Mouse (Mus musculus) spleen, adult 2 months (tissue): ENCODE data around the gene Fam98b. TPM values are rescaled to one million over a fixed set of nuclear protein-coding genes. Genes with fewer than 3 reads are reported as not detected.
A peak's percentile ranks its signal among the peaks of the same experiment; 100 is the strongest.

Experiments used
- DNase-seq, 2 experiments: peaks; one replicate each; pipeline versions ENCODE4 v3.0.0 to v3.0.0-alpha.2; 2012 to 2021; ENCODE audit warnings: low spot score in 2 of 2, low read depth in 1 of 2
- H3K27ac ChIP-seq: fragments of 200-500 bp; 2 replicates; pipeline ENCODE4 v1.5.1; 2012; ENCODE audit warnings: low read length, inconsistent platforms; ENCODE audit not compliant: insufficient read depth
- H3K27me3 ChIP-seq: fragments of 200-500 bp; 2 replicates; pipeline ENCODE4 v1.6.1; 2012; ENCODE audit warnings: mild to moderate bottlenecking, moderate library complexity, low read length, inconsistent platforms; ENCODE audit not compliant: control insufficient read depth, insufficient read depth
- H3K36me3 ChIP-seq: fragments of 200-500 bp; 2 replicates; pipeline ENCODE4 v1.6.1; 2012; ENCODE audit warnings: mild to moderate bottlenecking, low read length, inconsistent platforms; ENCODE audit not compliant: control insufficient read depth, insufficient read depth
- H3K4me1 ChIP-seq: fragments of 200-500 bp; 2 replicates; pipeline ENCODE4 v1.6.1; 2011; ENCODE audit warnings: inconsistent platforms; ENCODE audit not compliant: control insufficient read depth, insufficient read depth, insufficient read length
- H3K4me3 ChIP-seq: fragments of 200-500 bp; 2 replicates; pipeline ENCODE4 v1.5.1; 2011; ENCODE audit warnings: mild to moderate bottlenecking, inconsistent platforms; ENCODE audit not compliant: insufficient read depth, insufficient read length; ENCODE audit errors: extremely low read depth
- CTCF ChIP-seq: fragments of 200-500 bp; IDR thresholded peaks from 2 replicates; pipeline ENCODE4 v1.5.1; 2011; ENCODE audit warnings: mild to moderate bottlenecking, inconsistent platforms; ENCODE audit not compliant: insufficient read depth, insufficient read length, insufficient replicate concordance; ENCODE audit errors: extremely low read depth
- POLR2A ChIP-seq: fragments of 200-500 bp; IDR thresholded peaks from 2 replicates; pipeline ENCODE4 v1.6.1; 2011; ENCODE audit warnings: low read depth, low read length, inconsistent platforms
- WGBS: fragments of 180-500 bp; shearing (Covaris S2); methylation state at CpG from one replicate; pipeline ENCODE4 v1.1.7; 2018; 5-methylcytosine and 5-hydroxymethylcytosine counted together
- polyA plus RNA-seq: library from polyadenylated mRNA; depleted of rRNA; stranded (reverse); fragments of >200 nt; gene quantifications from 2 replicates; pipeline ENCODE4 v1.2.3, GENCODE M21; 2012

Gene Fam98b
- polyA plus RNA-seq, 1 experiment: 4.0 TPM

DNA sequence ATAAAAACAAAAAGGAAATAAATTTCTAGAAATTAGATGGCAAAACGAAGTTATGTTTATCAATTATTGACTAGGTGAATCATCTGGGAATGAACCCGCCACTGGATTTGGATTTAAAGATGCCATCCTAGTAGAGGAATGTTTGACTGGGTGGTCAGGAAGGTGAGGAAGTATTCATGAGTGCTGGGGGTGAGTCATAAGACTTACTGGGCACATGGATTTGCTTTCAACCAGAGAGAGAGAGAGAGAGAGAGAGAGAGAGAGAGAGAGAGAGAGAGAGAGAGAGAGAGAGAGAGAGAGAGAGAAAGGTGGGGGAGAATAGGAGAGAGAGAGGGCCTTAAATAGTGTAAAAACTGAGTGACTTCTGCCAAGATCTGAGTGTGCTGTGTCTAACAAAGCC lies 5.9 kb downstream of the Fam98b start:
- TF ChIP-seq CTCF (no peak), POLR2A (no peak)
- Histone ChIP-seq H3K27me3 (no peaks in the 10 kb centered on the region), H3K4me1 (no peaks in the 10 kb centered on the region), H3K36me3 (no peaks in the 10 kb centered on the region), H3K27ac (no peak overlapping the region), H3K4me3 (no peak overlapping the region)
- 88% methylated on average over 2 of the region's 2 CpGs for WGBS
- no peak for DNase-seq

DNA sequence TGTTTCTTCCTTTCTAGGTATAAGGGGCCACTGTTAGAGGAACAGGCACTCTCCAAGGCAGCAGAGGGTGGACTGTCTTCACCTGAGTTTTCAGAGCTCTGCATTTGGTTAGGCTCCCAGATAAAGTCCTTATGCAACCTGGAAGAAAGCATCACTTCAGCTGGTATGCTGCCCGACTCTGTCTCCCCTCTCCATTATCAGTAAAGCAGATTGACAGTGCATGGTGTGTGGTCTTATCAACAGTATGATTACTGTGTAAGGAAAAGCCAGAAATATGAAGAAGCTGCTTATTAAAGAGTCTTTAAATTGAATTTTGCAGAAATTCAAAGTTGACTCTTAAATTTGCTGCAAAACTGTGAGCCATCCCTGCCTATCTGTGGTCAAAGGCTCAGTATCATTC lies 8.1 kb downstream of the Fam98b start:
- no peaks in the 10 kb centered on the region for H3K36me3 ChIP-seq
- H3K4me1 ChIP-seq: 0 out of 2 replicates have a peak, but pooled peaks cover 2% of the 10 kb centered on the region
- H3K27ac ChIP-seq: no peak overlapping the region
- TF ChIP-seq CTCF (no peak), POLR2A (no peak)
- H3K4me3 ChIP-seq: no peak overlapping the region
- H3K27me3 ChIP-seq: no peaks in the 10 kb centered on the region
- no peak for DNase-seq
- 82% methylated on average over 1 of the region's 1 CpGs for WGBS

GRCm38 (mm10) chr2:117262184-117262583 lies 12.6 kb downstream of the Fam98b start:
- Histone ChIP-seq H3K4me1 (0 out of 2 replicates have a peak, but pooled peaks cover 2% of the 10 kb centered on the region), H3K27ac (no peak overlapping the region), H3K27me3 (no peaks in the 10 kb centered on the region), H3K36me3 (peaks cover 3% of the 10 kb centered on the region; the same call in 1 of the 2 replicates), H3K4me3 (no peak overlapping the region)
- 78% methylated on average over 5 of the region's 5 CpGs for WGBS
- TF ChIP-seq POLR2A: no peak
- TF ChIP-seq CTCF: no peak
- no peak for DNase-seq

DNA sequence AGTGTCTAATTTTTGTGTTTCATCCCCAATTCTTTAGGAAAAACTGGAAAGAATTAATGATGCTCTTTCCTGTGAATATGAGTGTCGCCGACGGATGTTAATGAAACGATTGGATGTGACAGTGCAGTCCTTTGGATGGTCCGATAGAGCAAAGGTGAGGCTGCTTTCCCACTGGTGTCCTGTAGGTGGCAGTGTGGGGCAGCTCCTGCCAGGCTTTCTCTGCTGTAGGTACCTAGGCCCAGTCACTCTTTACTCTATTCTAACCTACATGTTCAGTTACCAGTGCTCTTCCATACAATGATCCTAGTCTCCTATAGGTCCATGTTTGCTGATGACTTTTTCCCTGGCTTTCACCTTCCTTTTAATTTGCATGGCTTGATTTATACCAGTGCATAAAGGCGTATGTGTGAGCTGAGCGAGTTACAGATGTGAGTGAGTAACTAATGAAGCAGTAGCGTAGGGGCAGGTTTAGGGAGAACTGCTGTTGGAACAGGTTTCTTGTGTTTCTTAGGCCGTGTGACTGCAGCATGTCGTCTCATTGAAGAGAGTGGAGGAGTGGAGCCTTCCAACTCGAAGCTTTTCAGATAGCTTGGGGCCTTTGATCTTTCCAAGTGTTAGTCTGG lies 14.4 kb downstream of the Fam98b start:
- Histone ChIP-seq H3K27ac (no peak overlapping the region), H3K4me1 (0 out of 2 replicates have a peak, but pooled peaks cover 2% of the 10 kb centered on the region), H3K4me3 (no peak overlapping the region), H3K36me3 (peaks cover 8% of the 10 kb centered on the region), H3K27me3 (no peaks in the 10 kb centered on the region)
- DNase-seq: peak; percentile 28 to 76
- 67% methylated on average over 11 of the region's 11 CpGs for WGBS
- TF ChIP-seq CTCF (peak; percentile 92; the same call in 1 of the 2 replicates), POLR2A (no peak)

- TF ChIP-seq POLR2A (no peak), CTCF (no peak)
- 93% methylated on average over 7 of the region's 7 CpGs for WGBS
- no peak for DNase-seq
- Histone ChIP-seq H3K4me3 (no peak overlapping the region), H3K27ac (no peak overlapping the region), H3K36me3 (peaks cover 54% of the 10 kb centered on the region), H3K4me1 (no peaks in the 10 kb centered on the region), H3K27me3 (no peaks in the 10 kb centered on the region)
Observed at GRCm38 (mm10) chr2:117288291-117288690, 38.8 kb downstream of the Fam98b start.

DNA sequence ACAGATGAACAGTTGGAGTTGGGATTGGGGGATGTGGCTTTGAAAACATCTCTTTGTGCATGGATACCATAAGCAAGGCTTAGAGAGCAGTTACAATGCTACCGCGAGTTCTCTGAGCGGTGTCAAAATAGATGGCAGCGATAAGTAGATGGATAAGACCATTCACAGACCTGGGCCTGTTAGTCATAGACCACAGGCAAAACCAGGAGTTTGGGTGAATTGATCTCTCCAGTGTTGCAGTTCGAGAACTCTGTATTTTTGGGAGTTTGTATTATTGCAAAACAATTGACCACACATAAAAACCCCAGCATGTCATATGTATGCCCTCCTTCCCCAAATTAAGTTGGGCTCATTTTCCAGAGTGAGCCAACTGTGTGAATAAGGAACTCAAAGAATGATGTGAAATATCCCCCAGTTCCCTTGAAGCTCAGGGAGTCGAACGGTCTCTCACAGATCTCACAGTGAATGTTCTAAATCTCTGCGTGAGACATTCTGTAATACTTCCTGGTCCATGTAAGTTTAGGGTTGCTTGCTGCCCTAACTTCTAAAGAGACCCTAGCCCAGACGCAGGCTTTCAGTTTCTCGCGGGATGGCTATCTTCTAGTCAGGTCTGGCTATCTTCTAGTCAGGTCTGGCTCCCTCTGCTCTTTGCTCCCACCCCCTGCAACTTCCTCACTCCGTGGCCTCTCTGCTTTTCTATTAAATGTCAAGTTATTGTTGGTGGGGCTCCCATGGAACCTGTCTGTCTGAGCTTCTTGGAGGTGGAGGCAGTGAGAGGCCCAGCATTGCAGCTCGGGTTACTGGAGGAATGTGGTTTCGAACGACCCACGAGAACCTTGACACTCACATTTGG lies 50.3 kb downstream of the Fam98b start:
- Histone ChIP-seq H3K27ac (peak overlapping the region; percentile 47), H3K4me3 (no peak overlapping the region; the same call in 1 of the 2 replicates), H3K36me3 (peaks cover 40% of the 10 kb centered on the region), H3K4me1 (peaks cover 15% of the 10 kb centered on the region), H3K27me3 (no peaks in the 10 kb centered on the region)
- TF ChIP-seq CTCF (no peak), POLR2A (no peak)
- no peak for DNase-seq
- 86% methylated on average over 16 of the region's 16 CpGs for WGBS
